Mouse (Mus musculus) urinary bladder, adult 2 months (tissue): ENCODE results near the gene Hes5. TPM values are rescaled to one million over a fixed set of nuclear protein-coding genes. Genes with fewer than 3 reads are reported as not detected.

Source experiments
- DNase-seq: peaks from one replicate; pipeline ENCODE4 v3.0.0; 2022; ENCODE audit warnings: low spot score
- polyA plus RNA-seq: library from polyadenylated mRNA; depleted of rRNA; stranded (reverse); fragments of >200 nt; gene quantifications from 2 replicates; pipeline ENCODE4 v1.2.3, GENCODE M21; 2012; rRNA removed

Hes5 gene
- polyA plus RNA-seq, 1 experiment: 0.07 TPM

DNA sequence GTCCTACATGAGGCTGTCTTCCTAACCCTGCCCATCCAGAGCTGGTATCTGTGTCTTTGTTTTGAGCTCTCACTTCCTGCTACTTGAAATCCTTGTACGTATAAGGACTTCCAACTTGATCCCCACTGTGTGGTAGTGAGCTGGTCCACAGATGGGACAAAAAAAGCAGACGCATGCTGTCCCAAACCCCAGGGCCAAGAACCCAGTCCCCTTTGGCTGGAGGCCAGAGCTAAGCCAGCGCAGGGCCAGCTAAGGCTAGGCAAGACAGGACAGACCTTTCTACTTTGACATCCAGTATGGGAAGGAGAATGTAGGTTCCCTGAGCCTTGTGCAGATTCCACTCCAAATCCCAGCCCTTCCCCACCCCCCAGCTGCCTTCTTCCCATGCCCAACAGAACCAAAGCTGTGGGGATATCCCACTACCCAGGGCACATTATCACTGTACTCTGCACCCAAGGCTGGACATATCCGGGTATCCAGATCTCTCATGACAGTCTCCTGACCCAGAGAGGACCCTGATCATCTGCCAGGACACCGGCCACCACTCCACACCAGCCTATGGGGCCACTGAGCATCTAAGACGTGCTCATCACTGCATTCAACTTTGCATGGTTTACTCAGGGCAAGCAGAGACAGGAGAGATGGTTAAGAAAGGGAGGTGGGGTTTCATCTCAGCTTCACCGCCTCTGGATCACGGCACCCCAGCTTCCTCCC, 50.7 kb downstream of the Hes5 start:
- no peak for DNase-seq

Other genes starting within 250 kb of the Hes5 start
- gene Ttc34, start 123.5 kb upstream of the Hes5 start, polyA plus RNA-seq: 0.06 and 0.09 TPM in 2 replicates
- gene Mmel1, start 91.3 kb upstream of the Hes5 start, polyA plus RNA-seq: 0.06 and 0.07 TPM in 2 replicates
- 33.1 and 35.2 TPM in 2 replicates for gene Fam213b, start 61.8 kb upstream of the Hes5 start, polyA plus RNA-seq
- gene Tnfrsf14, start 32.4 kb upstream of the Hes5 start, polyA plus RNA-seq: 18.8 and 21.4 TPM in 2 replicates
- 39.8 and 45.9 TPM in 2 replicates for gene Pank4, start 3.2 kb downstream of the Hes5 start, polyA plus RNA-seq
- gene Plch2, start 95.9 kb downstream of the Hes5 start, polyA plus RNA-seq: 83.1 and 93.6 TPM in 2 replicates
- gene Pex10, start 106.1 kb downstream of the Hes5 start, polyA plus RNA-seq: 11.8 and 13.4 TPM in 2 replicates
- gene Rer1, start 125.5 kb downstream of the Hes5 start, polyA plus RNA-seq: 130 and 159 TPM in 2 replicates
- 6.7 and 7.0 TPM in 2 replicates for gene Morn1, start 125.7 kb downstream of the Hes5 start, polyA plus RNA-seq